Mouse (Mus musculus) testis, adult 2 months (tissue): ENCODE results near the gene Carm1.

Experiments
- CTCF ChIP-seq: fragments of 200-500 bp; IDR thresholded peaks from 2 replicates; pipeline ENCODE4 v1.5.1; 2012; ENCODE audit warnings: low read depth, mild to moderate bottlenecking, inconsistent platforms, low read length, moderate library complexity; ENCODE audit not compliant: control insufficient read depth, insufficient read depth, insufficient replicate concordance
- POLR2A ChIP-seq: fragments of 200-500 bp; IDR thresholded peaks from 2 replicates; pipeline ENCODE4 v1.6.1; 2012; ENCODE audit warnings: low read depth, mild to moderate bottlenecking, inconsistent platforms, low read length, moderate library complexity; ENCODE audit not compliant: control insufficient read depth

DNA sequence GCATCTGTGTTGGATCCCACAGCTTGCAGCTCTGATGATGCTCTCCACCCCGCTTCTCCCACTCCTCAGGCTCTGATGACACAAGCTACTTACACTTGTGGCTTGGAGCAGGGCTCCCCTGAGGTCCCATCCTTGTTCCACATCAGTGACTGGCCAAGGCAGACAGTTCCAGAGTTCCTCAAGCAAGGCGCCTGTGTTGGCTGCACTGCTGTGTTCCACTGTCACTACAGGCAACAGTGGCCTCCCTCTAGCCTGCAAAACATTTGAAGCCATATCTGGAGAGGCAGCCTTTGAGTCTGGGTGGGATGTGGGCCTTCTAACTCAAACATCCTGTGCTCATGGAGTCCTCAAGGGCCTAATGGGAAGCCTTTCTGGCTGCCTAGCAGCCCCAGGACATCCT is 10.3 kb downstream of the Carm1 start:
- no peak for TF ChIP-seq POLR2A
- TF ChIP-seq CTCF, result no peak
